Mouse (Mus musculus) ES-E14 (cell line): ENCODE data around the gene Blmh. TPM values are rescaled to one million over a fixed set of nuclear protein-coding genes. Genes with fewer than 3 reads are reported as not detected.

Experiments used
- DNase-seq: peaks from one replicate; pipeline ENCODE4 v3.0.0-alpha.2; 2013; ENCODE audit warnings: low read depth, low spot score
- H3K27ac ChIP-seq: 2 replicates; pipeline ENCODE4 v1.5.1; 2012; ENCODE audit warnings: low read depth, mild to moderate bottlenecking, low read length, moderate library complexity, mixed read lengths; ENCODE audit not compliant: poor library complexity, insufficient read depth, severe bottlenecking
- H3K36me3 ChIP-seq: 2 replicates; pipeline ENCODE4 v1.6.1; 2012; ENCODE audit warnings: mild to moderate bottlenecking, low read length, moderate library complexity, mixed read lengths; ENCODE audit not compliant: control insufficient read depth, poor library complexity, insufficient read depth, severe bottlenecking
- H3K4me1 ChIP-seq, 2 experiments: fragments of 150-350 bp in 1 of 2; sonication (generic) in 1 of 2; 2 replicates each; pipeline ENCODE4 v1.6.1; 2012; ENCODE audit warnings: low read length in 2 of 2, mild to moderate bottlenecking in 1 of 2, mixed read lengths in 1 of 2; ENCODE audit not compliant: control insufficient read depth in 2 of 2, insufficient read depth in 2 of 2, poor library complexity in 1 of 2
- H3K4me3 ChIP-seq, 2 experiments: fragments of 150-350 bp in 1 of 2; sonication (generic) in 1 of 2; 2 replicates each; pipeline ENCODE4 v1.5.1; 2012; ENCODE audit warnings: low read length in 2 of 2, low read depth in 1 of 2, mild to moderate bottlenecking in 1 of 2, mixed read lengths in 1 of 2; ENCODE audit not compliant: insufficient read depth in 1 of 2, poor library complexity in 1 of 2, severe bottlenecking in 1 of 2
- H3K9ac ChIP-seq: 2 replicates; pipeline ENCODE4 v1.6.1; 2012; ENCODE audit warnings: low read depth, mild to moderate bottlenecking, low read length, mixed read lengths; ENCODE audit not compliant: poor library complexity, insufficient read depth, severe bottlenecking
- H3K9me3 ChIP-seq: fragments of 150-350 bp; sonication (generic); 2 replicates; pipeline ENCODE4 v1.6.1; 2012; ENCODE audit warnings: low read depth, mild to moderate bottlenecking, low read length; ENCODE audit not compliant: control insufficient read depth, insufficient read depth
- CHD2 ChIP-seq: IDR thresholded peaks from 2 replicates; pipeline ENCODE4 v1.6.1; 2014; ENCODE audit warnings: mild to moderate bottlenecking, low read depth, low read length, inconsistent platforms
- HCFC1 ChIP-seq: IDR thresholded peaks from 2 replicates; pipeline ENCODE4 v1.6.1; 2012; ENCODE audit warnings: low read length, inconsistent platforms, borderline replicate concordance; ENCODE audit not compliant: insufficient read depth
- MAFK ChIP-seq: IDR thresholded peaks from 2 replicates; pipeline ENCODE4 v1.6.1; 2014; ENCODE audit warnings: mild to moderate bottlenecking, low read depth, low read length, inconsistent platforms; ENCODE audit not compliant: insufficient read depth
- ZC3H11A ChIP-seq: IDR thresholded peaks from 2 replicates; pipeline ENCODE4 v1.6.1; 2012; ENCODE audit warnings: low read depth, mild to moderate bottlenecking, inconsistent platforms, low read length, borderline replicate concordance
- ZNF384 ChIP-seq: IDR thresholded peaks from 2 replicates; pipeline ENCODE4 v1.6.1; 2012; ENCODE audit warnings: low read depth, low read length, inconsistent platforms
- in situ Hi-C, 2 experiments: fragments of 600-800 bp; cut with MboI; formaldehyde crosslinking; loops; one replicate each; pipeline ENCODE4 v1.15.1; 2025; ENCODE audit warnings: low sequenced_read_pairs in 2 of 2, inconsistent platforms in 1 of 2; ENCODE audit not compliant: unreplicated experiment in 2 of 2
- total RNA-seq: library from RNA; depleted of rRNA; stranded (reverse); fragments of 300-350 nt; gene quantifications from 2 replicates; pipeline ENCODE4 v1.2.3, GENCODE M21; 2012

Blmh gene
- total RNA-seq, 1 experiment: 98.8 TPM

DNA sequence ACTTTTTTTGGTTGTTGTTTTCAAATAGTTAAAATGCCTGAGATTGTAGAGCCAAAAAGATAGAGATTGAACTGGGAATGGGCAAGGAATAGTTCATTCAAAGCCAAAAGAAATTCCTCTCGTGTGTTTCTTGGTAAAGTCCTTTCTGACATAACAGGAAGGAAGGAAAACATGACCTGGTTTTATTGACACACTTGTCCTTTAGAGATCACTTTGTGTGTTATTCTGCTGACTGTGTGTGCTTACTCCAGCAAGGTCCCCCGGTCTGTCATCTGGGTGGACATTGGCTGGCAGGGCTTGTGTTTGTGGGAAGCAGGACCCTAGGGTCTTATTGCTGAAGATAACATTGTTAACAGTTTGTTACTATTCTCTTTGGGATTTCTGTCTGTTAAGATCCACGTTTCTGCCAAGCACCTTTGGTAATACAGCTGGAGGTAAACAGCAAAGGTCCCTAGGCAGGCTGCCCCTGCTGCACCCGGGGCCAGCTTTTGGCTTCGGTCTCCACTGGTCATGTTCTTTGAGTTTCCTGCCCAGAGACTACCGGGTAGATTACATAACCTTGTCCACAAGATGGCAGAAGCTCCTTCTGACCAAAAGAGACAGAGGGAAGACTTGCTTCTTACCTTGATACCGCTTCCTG lies 50.2 kb downstream of the Blmh start:
- no peak overlapping the region for H3K4me3 ChIP-seq
- no peaks in the 10 kb centered on the region for H3K4me1 ChIP-seq
- TF ChIP-seq ZC3H11A (no peak), CHD2 (no peak), ZNF384 (no peak), MAFK (no peak), HCFC1 (no peak)
- no peaks in the 10 kb centered on the region for H3K9me3 ChIP-seq
- no peak overlapping the region for H3K9ac ChIP-seq
- no peak for DNase-seq
- no peak overlapping the region for H3K27ac ChIP-seq
- peaks cover 33% of the 10 kb centered on the region for H3K36me3 ChIP-seq
- in situ Hi-C loops: no loop called here

DNA sequence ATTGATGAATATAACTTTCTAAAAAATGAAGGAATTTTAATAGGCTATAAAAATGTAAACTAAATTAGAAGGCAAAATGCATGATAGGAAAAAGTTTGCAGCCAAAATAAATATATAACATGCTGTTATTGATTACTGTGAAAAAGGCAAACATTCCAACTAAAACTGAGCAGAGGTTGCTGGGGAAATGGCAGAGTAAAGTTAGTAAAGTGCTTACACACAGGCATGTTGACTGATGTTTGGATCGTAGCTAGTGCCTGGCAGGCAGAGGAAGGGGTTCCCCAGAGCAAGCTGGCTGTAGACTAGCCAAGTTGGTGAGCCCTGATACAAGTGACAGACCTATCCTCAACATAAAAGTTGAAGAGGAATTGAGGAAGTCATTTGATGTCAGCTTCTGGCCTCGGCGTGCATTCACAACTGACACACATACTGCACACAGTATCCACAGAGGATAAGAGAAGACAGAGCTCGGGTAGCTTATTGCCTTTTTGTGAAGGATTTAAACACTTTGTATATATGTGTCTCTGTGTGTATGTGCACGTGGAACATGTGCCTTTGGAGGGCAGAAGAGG lies 57.0 kb downstream of the Blmh start:
- Histone ChIP-seq H3K27ac (no peak overlapping the region), H3K4me1 (peaks cover 0 to 3% of the 10 kb centered on the region in 2 experiments; a peak in 1 of 4 replicates), H3K9ac (no peak overlapping the region), H3K4me3 (no peak overlapping the region), H3K9me3 (no peaks in the 10 kb centered on the region), H3K36me3 (peaks cover 17% of the 10 kb centered on the region)
- TF ChIP-seq HCFC1 (no peak), ZNF384 (no peak), MAFK (no peak), CHD2 (no peak), ZC3H11A (no peak)
- DNase-seq: no peak
- in situ Hi-C loops: no loop called here

DNA sequence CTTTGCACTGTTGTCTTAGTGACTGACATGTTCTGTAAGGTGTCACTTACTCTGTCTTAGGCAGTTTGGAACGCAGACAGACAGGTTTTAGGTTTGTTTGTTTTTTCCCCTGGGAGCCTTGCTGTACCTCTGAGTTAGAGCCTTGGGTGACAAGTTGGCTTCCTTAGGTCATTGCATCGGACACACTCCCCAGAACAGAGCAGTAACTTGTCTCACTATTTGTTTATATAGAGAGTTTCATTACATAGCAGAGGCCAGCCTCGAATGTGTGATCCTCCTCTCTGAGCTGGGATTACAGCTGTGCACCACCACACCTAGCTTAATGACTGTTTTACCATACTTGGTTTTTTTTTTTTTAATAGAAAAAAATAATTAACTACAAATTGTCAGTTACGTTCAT lies 57.8 kb downstream of the Blmh start:
- peaks cover 0 to 3% of the 10 kb centered on the region in 2 experiments; a peak in 1 of 4 replicates for H3K4me1 ChIP-seq
- DNase-seq: no peak
- peaks cover 19% of the 10 kb centered on the region for H3K36me3 ChIP-seq
- TF ChIP-seq HCFC1: no peak
- TF ChIP-seq ZNF384: no peak
- no peak for TF ChIP-seq MAFK
- TF ChIP-seq CHD2: no peak
- TF ChIP-seq ZC3H11A: no peak
- H3K9ac ChIP-seq: no peak overlapping the region
- H3K4me3 ChIP-seq: no peak overlapping the region
- in situ Hi-C loops: no loop called here
- H3K27ac ChIP-seq: no peak overlapping the region
- H3K9me3 ChIP-seq: no peaks in the 10 kb centered on the region

DNA sequence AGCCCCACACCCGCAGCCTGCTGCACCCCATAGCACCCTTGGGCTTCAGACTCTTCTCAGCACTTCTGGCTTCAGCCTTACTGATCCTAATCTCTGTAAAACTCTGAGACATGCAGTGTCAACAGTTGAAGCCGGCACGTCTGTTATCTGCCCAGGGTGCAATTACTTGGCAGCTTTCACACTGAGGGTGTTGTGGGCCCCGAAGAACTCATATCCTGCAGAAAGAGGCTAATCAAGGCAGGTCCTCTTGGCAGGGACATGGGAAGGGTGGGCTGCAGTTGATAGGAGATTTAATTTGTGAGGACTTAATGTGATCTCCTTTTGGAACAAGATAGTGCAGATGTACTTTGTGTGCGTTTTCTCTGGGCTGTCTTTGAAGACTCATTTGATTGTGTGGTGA lies 59.0 kb downstream of the Blmh start:
- no peaks in the 10 kb centered on the region for H3K9me3 ChIP-seq
- H3K4me3 ChIP-seq: no peak overlapping the region
- no peak overlapping the region for H3K9ac ChIP-seq
- no peak overlapping the region for H3K27ac ChIP-seq
- no peak for DNase-seq
- TF ChIP-seq HCFC1 (no peak), MAFK (no peak), ZNF384 (no peak), CHD2 (no peak), ZC3H11A (no peak)
- H3K36me3 ChIP-seq: peaks cover 18% of the 10 kb centered on the region
- peaks cover 0 to 5% of the 10 kb centered on the region in 2 experiments; a peak in 1 of 4 replicates for H3K4me1 ChIP-seq
- in situ Hi-C loops: no loop called here

DNA sequence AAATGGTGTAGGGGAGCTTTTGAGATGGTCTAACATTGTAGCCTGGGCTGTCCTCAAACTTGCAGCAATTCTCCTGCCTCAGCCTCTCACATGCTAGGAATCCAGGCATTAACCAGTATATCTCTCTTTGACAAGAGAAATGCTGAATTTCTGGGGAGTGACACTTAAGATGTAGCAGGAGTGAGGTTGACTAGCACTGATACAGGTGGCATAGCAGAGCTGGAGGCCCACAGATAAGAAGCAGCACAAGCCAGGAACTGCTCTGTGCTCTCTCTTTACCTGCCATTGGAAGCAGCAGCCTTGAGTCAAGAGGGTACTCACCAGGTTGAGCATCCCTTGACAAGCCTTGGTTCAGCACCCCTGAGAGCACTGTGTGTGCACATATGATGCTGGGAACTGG lies 59.6 kb downstream of the Blmh start:
- H3K4me1 ChIP-seq: peaks cover 0 to 5% of the 10 kb centered on the region in 2 experiments; a peak in 1 of 4 replicates
- no peak overlapping the region for H3K4me3 ChIP-seq
- H3K9ac ChIP-seq: no peak overlapping the region
- no peaks in the 10 kb centered on the region for H3K9me3 ChIP-seq
- TF ChIP-seq ZNF384: no peak
- TF ChIP-seq HCFC1: no peak
- no peak for TF ChIP-seq CHD2
- TF ChIP-seq ZC3H11A: no peak
- TF ChIP-seq MAFK: no peak
- in situ Hi-C loops: no loop called here
- H3K27ac ChIP-seq: no peak overlapping the region
- no peak for DNase-seq
- peaks cover 12% of the 10 kb centered on the region; the same call in 1 of the 2 replicates for H3K36me3 ChIP-seq
